In genomic region chr10:101681437-101681912, GRCm38 (mm10) we compare ENCODE assay signal across 9 mouse cellular contexts. TPM values are rescaled to one million over a fixed set of nuclear protein-coding genes. Genes with fewer than 3 reads are reported as not detected.
DNase-seq lines count a peak whose midpoint lies in the region; ATAC-seq and TF ChIP-seq lines count a peak whose summit lies in the region.
"Had no signal": no experiment of that assay in that cellular context is flagged by ENCODE, and none has a peak within 500 bp of the region (broad histone marks: within the 10 kb centered on the region; RNA-seq: fewer than 3 reads in every experiment).

Mgat4c (plus strand) TSS chr10:101681487.

- no peak for TF ChIP-seq POLR2A in thymus, adult 2 months (IDR thresholded peaks at IDR 0.05; ENCODE audit: control insufficient read depth, extremely low read depth, insufficient read depth, low read length, poor library complexity)

- H3K4me1 ChIP-seq in embryonic facial prominence, embryonic 14.5 days (ENCODE audit: control insufficient read depth, insufficient read depth, low read length), result no peaks in the 10 kb centered on the region
- H3K4me1 ChIP-seq in embryonic facial prominence, embryonic 10.5 days, result no peaks in the 10 kb centered on the region
- H3K4me1 ChIP-seq in thymus, adult 2 months (replicated peaks; ENCODE audit: control insufficient read depth, insufficient read depth, low read length), result no peaks in the 10 kb centered on the region
- H3K4me1 ChIP-seq: stomach, embryonic 15.5 days had no signal

- peak; percentile 42 for DNase-seq in embryonic facial prominence, embryonic 14.5 days (ENCODE audit: low spot score)
- DNase-seq in embryonic facial prominence, embryonic 10.5 days (ENCODE audit: low spot score), result no peak
- DNase-seq in frontal cortex, adult 2 months (ENCODE audit: extremely low spot score in 1 of 2, low spot score in 1 of 2), result peak; percentile 49 to 79
- DNase-seq in layer of hippocampus, postnatal 25 days (ENCODE audit: extremely low spot score in 1 of 2, low spot score in 1 of 2), result peak; percentile 16 to 23
- peak; percentile 7 for DNase-seq in retina, embryonic 14.5 days (ENCODE audit: low spot score)
- no peak for DNase-seq in lung, postnatal 25 days (ENCODE audit: low spot score)
- no peak for DNase-seq in thymus, adult 2 months
- no peak for DNase-seq in lung, adult 18-20 months

- no peak within 1 kb of the TSS for H3K4me3 ChIP-seq in embryonic facial prominence, embryonic 14.5 days (ENCODE audit: low read depth, low read length)
- no peak within 1 kb of the TSS for H3K4me3 ChIP-seq in embryonic facial prominence, embryonic 10.5 days
- H3K4me3 ChIP-seq in thymus, adult 2 months (ENCODE audit: control insufficient read depth, insufficient read depth, low read length), result no peak within 1 kb of the TSS
- H3K4me3 ChIP-seq: stomach, embryonic 15.5 days had no signal

- ATAC-seq in embryonic facial prominence, embryonic 14.5 days (ENCODE audit: low read depth), result no peak

- H3K36me3 ChIP-seq in embryonic facial prominence, embryonic 14.5 days (ENCODE audit: control insufficient read depth, insufficient read depth, low read length), result no peaks in the 10 kb centered on the region
- no peaks in the 10 kb centered on the region for H3K36me3 ChIP-seq in embryonic facial prominence, embryonic 10.5 days (replicated peaks)
- H3K36me3 ChIP-seq in thymus, adult 2 months (ENCODE audit: control insufficient read depth, insufficient read depth, low read length), result no peaks in the 10 kb centered on the region
- H3K36me3 ChIP-seq: stomach, embryonic 15.5 days had no signal

- 54% methylated on average over 6 of the region's 6 CpGs for WGBS in embryonic facial prominence, embryonic 14.5 days
- 76% methylated on average over 6 of the region's 6 CpGs for WGBS in embryonic facial prominence, embryonic 10.5 days
- WGBS in thymus, adult 2 months, result 81% methylated on average over 6 of the region's 6 CpGs

- TF ChIP-seq CTCF in thymus, adult 2 months (IDR thresholded peaks at IDR 0.05; ENCODE audit: borderline replicate concordance, control insufficient read depth, extremely low read depth, insufficient read depth, low read length, poor library complexity), result no peak

- H3K4me2 ChIP-seq in embryonic facial prominence, embryonic 14.5 days (ENCODE audit: low read depth, low read length), result peak within 1 kb of the TSS; percentile 23; the same call in 1 of the 2 replicates
- H3K4me2 ChIP-seq: stomach, embryonic 15.5 days had no signal

- H3K9ac ChIP-seq in embryonic facial prominence, embryonic 14.5 days (ENCODE audit: low read depth, low read length), result 0 out of 2 replicates have a peak within 1 kb of the TSS, but pooled peaks have one; percentile 14
- H3K9ac ChIP-seq: stomach, embryonic 15.5 days had no signal

- no peak within 1 kb of the TSS for H3K27ac ChIP-seq in embryonic facial prominence, embryonic 14.5 days (replicated peaks; ENCODE audit: low read depth, low read length)
- H3K27ac ChIP-seq in embryonic facial prominence, embryonic 10.5 days (replicated peaks), result no peak within 1 kb of the TSS
- no peak within 1 kb of the TSS for H3K27ac ChIP-seq in thymus, adult 2 months (ENCODE audit: control insufficient read depth, insufficient read depth, low read length)
- H3K27ac ChIP-seq: stomach, embryonic 15.5 days had no signal

- H3K9me3 ChIP-seq in embryonic facial prominence, embryonic 14.5 days (ENCODE audit: control insufficient read depth, low read length), result no peaks in the 10 kb centered on the region
- no peaks in the 10 kb centered on the region for H3K9me3 ChIP-seq in embryonic facial prominence, embryonic 10.5 days
- H3K9me3 ChIP-seq: stomach, embryonic 15.5 days had no signal

- H3K27me3 ChIP-seq in embryonic facial prominence, embryonic 14.5 days (replicated peaks; ENCODE audit: control insufficient read depth, insufficient read depth, low read length), result no peaks in the 10 kb centered on the region
- H3K27me3 ChIP-seq in embryonic facial prominence, embryonic 10.5 days (replicated peaks; ENCODE audit: low read depth, poor library complexity, severe bottlenecking), result no peaks in the 10 kb centered on the region
- no peaks in the 10 kb centered on the region for H3K27me3 ChIP-seq in thymus, adult 2 months (ENCODE audit: control insufficient read depth, insufficient read depth, low read length)
- H3K27me3 ChIP-seq: stomach, embryonic 15.5 days had no signal

RNA-seq across cellular contexts. Expression of gene Mgat4c, which starts in this region (rescaled TPM):
- 4.7 and 5.2 TPM in 2 replicates for polyA plus RNA-seq in embryonic facial prominence, embryonic 14.5 days (2014; fragmentation: Nextera tagmentation; extraction: Ambion mirVana)
- polyA plus RNA-seq in embryonic facial prominence, embryonic 10.5 days (2016; fragmentation: Nextera tagmentation; extraction: Ambion mirVana), result 0.20 and 0.72 TPM in 2 replicates
- polyA plus RNA-seq in frontal cortex, adult 2 months (2012; rRNA removed), result 5.4 and 7.2 TPM in 2 replicates
- total RNA-seq in layer of hippocampus, postnatal 25 days (2021), result 10 to 100 TPM; 25.8 to 28.7 TPM
- polyA plus RNA-seq in thymus, adult 2 months (2012; rRNA removed), result not detected in 2 replicates

Comparison
In these comparisons a context has a peak if more than half of its experiments do, and no peak if none do; other contexts are left out.
1. DNase-seq: peak in embryonic facial prominence, embryonic 14.5 days (single experiment), frontal cortex, adult 2 months (2 of 2), layer of hippocampus, postnatal 25 days (2 of 2) and retina, embryonic 14.5 days (single experiment); none in embryonic facial prominence, embryonic 10.5 days (single experiment), lung, postnatal 25 days (single experiment), thymus, adult 2 months (single experiment) and lung, adult 18-20 months (0 of 2).